Mouse (Mus musculus): ENCODE results near the gene Fbxw11. TPM values are rescaled to one million over a fixed set of nuclear protein-coding genes. Genes with fewer than 3 reads are reported as not detected.
A peak's percentile ranks its signal among the peaks of the same experiment; 100 is the strongest.

Fbxw11 gene
- polyA plus RNA-seq, 1 experiment: 44.5 TPM

DNA sequence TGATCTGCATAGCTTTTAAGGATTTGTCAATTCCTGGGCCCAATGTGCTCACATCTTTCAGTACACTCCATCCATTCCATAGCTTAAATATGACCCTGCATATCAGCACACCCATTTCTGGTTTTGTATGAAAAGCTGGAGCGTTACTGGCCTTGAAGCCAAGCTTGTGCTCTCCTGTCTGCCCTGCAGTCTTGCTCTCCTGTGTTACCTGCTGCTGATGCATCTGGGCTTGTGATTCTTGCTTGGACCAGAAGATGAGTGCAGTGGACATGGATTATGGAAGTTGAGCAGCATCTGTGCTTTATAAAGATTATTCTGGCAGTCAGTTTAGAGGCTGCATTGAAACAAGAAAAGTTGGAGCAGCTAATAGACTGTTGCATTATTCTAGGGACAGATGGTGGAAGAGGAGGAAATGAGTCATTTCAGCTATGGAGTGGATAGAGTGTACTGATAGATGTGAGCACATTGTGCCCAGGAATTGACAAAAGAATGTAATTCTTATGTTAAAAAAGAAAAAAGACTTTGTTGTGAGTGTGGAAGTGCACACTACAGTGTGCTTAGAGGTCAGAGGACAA lies 19.6 kb downstream of the Fbxw11 start:
- no peaks in the 10 kb centered on the region for H3K36me3 ChIP-seq (ENCODE audit: control insufficient read depth, insufficient read depth)
- no peaks in the 10 kb centered on the region for H3K27me3 ChIP-seq (ENCODE audit: control insufficient read depth, insufficient read depth, insufficient read length)
- no peak overlapping the region for H3K4me3 ChIP-seq
- peak overlapping the region; percentile 63 for H3K4me2 ChIP-seq (ENCODE audit: low read depth)
- no peak for TF ChIP-seq USF1 (IDR thresholded peaks at IDR 0.05; ENCODE audit: low read depth)
- no peak for TF ChIP-seq E2F4 (IDR thresholded peaks at IDR 0.05; ENCODE audit: insufficient read depth)
- TF ChIP-seq REST (IDR thresholded peaks at IDR 0.05; ENCODE audit: insufficient read depth, insufficient read length): no peak
- no peak for TF ChIP-seq POLR2AphosphoS2 (IDR thresholded peaks at IDR 0.05; ENCODE audit: insufficient read length, low read depth)
- TF ChIP-seq TCF12 (IDR thresholded peaks at IDR 0.05; ENCODE audit: insufficient read depth, poor library complexity, severe bottlenecking): no peak
- no peak for TF ChIP-seq POLR2A (IDR thresholded peaks at IDR 0.05; ENCODE audit: insufficient read length, low read depth)
- no peak for TF ChIP-seq MYOD1 (IDR thresholded peaks at IDR 0.05; ENCODE audit: control insufficient read depth in 1 of 3, insufficient read length in 2 of 3, low read depth in 2 of 3)
- TF ChIP-seq MAX (IDR thresholded peaks at IDR 0.05; ENCODE audit: low read depth): no peak
- H3ac ChIP-seq (ENCODE audit: control insufficient read depth, insufficient read length): no peak overlapping the region
- peaks cover 91% of the 10 kb centered on the region for H3K79me2 ChIP-seq (ENCODE audit: control insufficient read depth, insufficient read depth)

- Histone ChIP-seq H3ac (ENCODE audit: control insufficient read depth, insufficient read length) (no peak overlapping the region), H3K36me3 (ENCODE audit: control insufficient read depth, insufficient read depth) (no peaks in the 10 kb centered on the region), H3K4me3 (no peak overlapping the region), H3K79me2 (ENCODE audit: control insufficient read depth, insufficient read depth) (peaks cover 91% of the 10 kb centered on the region), H3K4me2 (ENCODE audit: low read depth) (peak overlapping the region; percentile 3), H3K27me3 (ENCODE audit: control insufficient read depth, insufficient read depth, insufficient read length) (no peaks in the 10 kb centered on the region)
- TF ChIP-seq MAX (IDR thresholded peaks at IDR 0.05; ENCODE audit: low read depth) (no peak), TCF12 (IDR thresholded peaks at IDR 0.05; ENCODE audit: insufficient read depth, poor library complexity, severe bottlenecking) (no peak), SRF (IDR thresholded peaks at IDR 0.05; ENCODE audit: control insufficient read depth, insufficient read length, low read depth) (no peak)
Measured at GRCm38 (mm10) chr11:32665639-32666038, 23.1 kb downstream of the Fbxw11 start.

GRCm38 (mm10) chr11:32666983-32667382 lies 24.5 kb downstream of the Fbxw11 start:
- Histone ChIP-seq H3K79me2 (ENCODE audit: control insufficient read depth, insufficient read depth) (peaks cover 95% of the 10 kb centered on the region), H3K4me3 (no peak overlapping the region), H3K27me3 (ENCODE audit: control insufficient read depth, insufficient read depth, insufficient read length) (no peaks in the 10 kb centered on the region), H3K4me2 (ENCODE audit: low read depth) (no peak overlapping the region), H3K36me3 (ENCODE audit: control insufficient read depth, insufficient read depth) (no peaks in the 10 kb centered on the region), H3ac (ENCODE audit: control insufficient read depth, insufficient read length) (no peak overlapping the region)
- TF ChIP-seq SRF (IDR thresholded peaks at IDR 0.05; ENCODE audit: control insufficient read depth, insufficient read length, low read depth) (no peak), MAX (IDR thresholded peaks at IDR 0.05; ENCODE audit: low read depth) (no peak), MYOD1 (IDR thresholded peaks at IDR 0.05; ENCODE audit: control insufficient read depth in 1 of 3, insufficient read length in 2 of 3, low read depth in 2 of 3) (no peak), TCF12 (IDR thresholded peaks at IDR 0.05; ENCODE audit: insufficient read depth, poor library complexity, severe bottlenecking) (no peak), REST (IDR thresholded peaks at IDR 0.05; ENCODE audit: insufficient read depth, insufficient read length) (no peak), USF1 (IDR thresholded peaks at IDR 0.05; ENCODE audit: low read depth) (no peak), POLR2A (IDR thresholded peaks at IDR 0.05; ENCODE audit: insufficient read length, low read depth) (no peak), TCF3 (IDR thresholded peaks at IDR 0.05; ENCODE audit: insufficient read length, low read depth) (no peak), CEBPB (IDR thresholded peaks at IDR 0.05; ENCODE audit: insufficient read depth, poor library complexity, severe bottlenecking) (no peak), POLR2AphosphoS2 (IDR thresholded peaks at IDR 0.05; ENCODE audit: insufficient read length, low read depth) (no peak), E2F4 (IDR thresholded peaks at IDR 0.05; ENCODE audit: insufficient read depth) (no peak), MYOG (IDR thresholded peaks at IDR 0.05; ENCODE audit: control insufficient read depth in 1 of 3, insufficient read depth in 1 of 3, insufficient read length in 2 of 3, low read depth in 2 of 3) (no peak)

GRCm38 (mm10) chr11:32671480-32671879 lies 29.0 kb downstream of the Fbxw11 start:
- peaks cover 100% of the 10 kb centered on the region for H3K79me2 ChIP-seq (ENCODE audit: control insufficient read depth, insufficient read depth)
- TF ChIP-seq E2F4 (IDR thresholded peaks at IDR 0.05; ENCODE audit: insufficient read depth) (no peak), REST (IDR thresholded peaks at IDR 0.05; ENCODE audit: insufficient read depth, insufficient read length) (no peak), MYOD1 (IDR thresholded peaks at IDR 0.05; ENCODE audit: control insufficient read depth in 1 of 3, insufficient read length in 2 of 3, low read depth in 2 of 3) (no peak), MAX (IDR thresholded peaks at IDR 0.05; ENCODE audit: low read depth) (no peak), TCF3 (IDR thresholded peaks at IDR 0.05; ENCODE audit: insufficient read length, low read depth) (no peak), USF1 (IDR thresholded peaks at IDR 0.05; ENCODE audit: low read depth) (no peak), POLR2A (IDR thresholded peaks at IDR 0.05; ENCODE audit: insufficient read length, low read depth) (no peak), SRF (IDR thresholded peaks at IDR 0.05; ENCODE audit: control insufficient read depth, insufficient read length, low read depth) (no peak), CEBPB (IDR thresholded peaks at IDR 0.05; ENCODE audit: insufficient read depth, poor library complexity, severe bottlenecking) (no peak), POLR2AphosphoS2 (IDR thresholded peaks at IDR 0.05; ENCODE audit: insufficient read length, low read depth) (no peak), MYOG (IDR thresholded peaks at IDR 0.05; ENCODE audit: control insufficient read depth in 1 of 3, insufficient read depth in 1 of 3, insufficient read length in 2 of 3, low read depth in 2 of 3) (no peak), TCF12 (IDR thresholded peaks at IDR 0.05; ENCODE audit: insufficient read depth, poor library complexity, severe bottlenecking) (no peak)
- H3K36me3 ChIP-seq (ENCODE audit: control insufficient read depth, insufficient read depth): no peaks in the 10 kb centered on the region
- H3K27me3 ChIP-seq (ENCODE audit: control insufficient read depth, insufficient read depth, insufficient read length): no peaks in the 10 kb centered on the region
- H3K4me3 ChIP-seq: no peak overlapping the region
- no peak overlapping the region for H3K4me2 ChIP-seq (ENCODE audit: low read depth)
- H3ac ChIP-seq (ENCODE audit: control insufficient read depth, insufficient read length): no peak overlapping the region

DNA sequence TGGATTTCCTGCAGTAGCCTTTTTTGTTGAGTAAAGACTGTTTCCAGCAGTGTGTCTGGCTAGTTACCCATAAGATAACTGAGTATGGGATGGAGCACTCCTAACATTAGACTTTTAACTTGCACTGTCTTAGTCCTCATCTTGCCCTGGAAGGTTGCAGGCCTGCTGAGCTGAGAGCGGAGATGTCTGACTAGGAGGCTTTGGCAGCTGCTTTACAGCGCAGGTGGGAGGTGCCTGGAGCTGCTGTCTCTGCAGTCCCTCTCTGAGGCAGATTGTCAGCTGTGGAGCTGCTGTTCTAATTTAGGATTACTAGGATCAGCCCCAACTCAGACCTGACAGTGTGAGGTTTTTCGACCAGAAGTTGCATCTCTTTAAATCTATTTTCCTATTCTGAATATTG lies 34.3 kb downstream of the Fbxw11 start:
- Histone ChIP-seq H3K79me2 (ENCODE audit: control insufficient read depth, insufficient read depth) (peaks cover 98% of the 10 kb centered on the region), H3K4me3 (no peak overlapping the region), H3K4me2 (ENCODE audit: low read depth) (no peak overlapping the region), H3K27me3 (ENCODE audit: control insufficient read depth, insufficient read depth, insufficient read length) (no peaks in the 10 kb centered on the region), H3ac (ENCODE audit: control insufficient read depth, insufficient read length) (no peak overlapping the region), H3K36me3 (ENCODE audit: control insufficient read depth, insufficient read depth) (no peaks in the 10 kb centered on the region)
- no peak for TF ChIP-seq TCF3 (IDR thresholded peaks at IDR 0.05; ENCODE audit: insufficient read length, low read depth)
- TF ChIP-seq POLR2AphosphoS2 (IDR thresholded peaks at IDR 0.05; ENCODE audit: insufficient read length, low read depth): no peak
- peak; percentile 35 to 79 (median 61) for TF ChIP-seq MYOG (IDR thresholded peaks at IDR 0.05; ENCODE audit: control insufficient read depth in 1 of 3, insufficient read depth in 1 of 3, insufficient read length in 2 of 3, low read depth in 2 of 3)
- TF ChIP-seq MYOD1 (IDR thresholded peaks at IDR 0.05; ENCODE audit: control insufficient read depth in 1 of 3, insufficient read length in 2 of 3, low read depth in 2 of 3): peak; percentile 24 to 79 (median 64)
- no peak for TF ChIP-seq USF1 (IDR thresholded peaks at IDR 0.05; ENCODE audit: low read depth)
- TF ChIP-seq REST (IDR thresholded peaks at IDR 0.05; ENCODE audit: insufficient read depth, insufficient read length): no peak
- TF ChIP-seq CEBPB (IDR thresholded peaks at IDR 0.05; ENCODE audit: insufficient read depth, poor library complexity, severe bottlenecking): no peak
